Mouse (Mus musculus) retina, embryonic 14.5 days (tissue): Measurements from ENCODE around the gene Derl3.
A peak's percentile ranks its signal among the peaks of the same experiment; 100 is the strongest.

ENCODE experiments used
- DNase-seq: peaks from one replicate; pipeline ENCODE4 v3.0.0-alpha.2; 2015; ENCODE audit warnings: low spot score

Derl3 gene

DNA sequence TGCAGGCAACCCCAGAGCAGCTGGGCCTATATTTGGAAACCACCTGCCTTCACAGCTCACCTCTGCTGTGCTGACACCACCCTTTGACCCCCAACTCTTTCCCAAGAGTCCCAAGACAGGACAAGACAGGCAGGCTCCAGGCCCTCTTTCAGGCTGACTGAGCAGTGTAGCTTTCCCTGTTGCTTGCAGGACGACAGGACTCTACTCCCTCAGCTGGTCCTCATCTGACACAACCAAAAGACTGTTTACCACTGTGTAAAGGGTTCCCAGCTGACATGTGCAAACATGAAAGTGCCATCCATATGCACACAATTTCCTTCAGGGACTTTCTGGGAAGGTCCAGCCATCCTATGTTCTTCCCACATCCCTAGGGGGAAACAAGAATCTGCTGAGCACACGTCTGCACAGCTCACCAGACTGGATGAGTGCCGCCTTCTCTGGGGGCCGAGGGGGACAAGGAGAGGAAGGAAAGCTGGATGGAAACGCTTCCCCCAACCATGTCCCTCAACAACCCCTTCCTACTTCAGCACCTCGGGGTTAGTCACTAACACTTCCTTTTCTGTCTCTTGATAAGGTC is 19.9 kb downstream of the Derl3 start:
- DNase-seq, result no peak

DNA sequence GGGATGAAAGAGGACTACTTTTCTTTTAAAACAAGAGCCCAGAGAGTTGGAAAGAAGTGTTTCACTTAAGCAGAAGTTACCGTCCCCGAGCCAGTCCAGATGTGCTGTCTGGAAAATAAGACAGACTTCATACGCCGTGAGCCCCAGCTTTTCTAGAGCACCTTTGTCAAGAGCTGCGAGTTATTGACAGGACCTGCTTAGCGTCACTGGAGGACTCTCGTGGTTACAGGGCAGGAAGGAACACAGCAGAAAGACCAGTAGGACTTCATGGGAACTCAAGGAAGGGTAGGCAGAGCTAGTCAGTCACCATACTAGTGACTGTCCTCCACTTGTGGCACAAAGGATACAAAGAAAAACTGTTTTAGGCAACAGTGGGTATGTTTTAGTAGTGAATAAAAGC is 22.3 kb downstream of the Derl3 start:
- DNase-seq, result no peak

DNA sequence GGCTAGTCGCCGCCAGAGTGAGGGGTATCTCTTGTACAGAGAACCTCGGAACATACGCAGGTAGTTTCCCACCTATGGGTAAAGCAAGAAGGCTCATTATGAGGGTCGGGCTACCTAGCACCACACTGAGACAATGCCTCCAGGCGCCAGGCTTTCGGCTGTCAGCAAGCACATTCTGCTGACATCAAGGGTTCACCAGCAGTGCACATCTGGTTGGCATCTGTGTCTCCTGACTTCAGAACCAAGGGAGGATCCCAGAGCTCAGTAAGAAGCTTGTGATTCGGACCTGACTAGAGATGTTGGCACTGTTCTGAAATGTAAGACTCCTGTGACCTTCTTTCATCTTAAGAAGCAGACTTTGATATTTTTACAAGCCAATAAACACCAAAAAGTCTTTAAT is 23.6 kb downstream of the Derl3 start:
- DNase-seq, result no peak

DNA sequence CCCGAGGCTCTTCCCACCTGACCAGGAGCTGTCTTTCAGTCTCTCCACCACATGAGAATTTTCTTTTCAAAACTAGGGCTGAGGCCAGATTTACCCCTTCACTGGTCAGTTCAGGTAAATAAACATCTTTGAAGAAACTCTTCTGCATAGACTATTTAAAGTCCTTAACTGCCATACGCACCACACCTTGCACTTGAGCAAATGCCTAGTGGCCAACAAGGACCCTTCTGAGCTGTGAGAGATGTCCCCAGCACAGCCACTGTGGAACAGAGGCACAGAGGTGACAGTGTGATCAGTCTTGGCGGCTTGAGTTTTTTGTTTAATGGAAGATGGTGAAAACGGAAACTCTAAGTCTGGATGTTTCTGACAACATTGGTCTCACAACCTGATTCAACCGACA is 25.8 kb downstream of the Derl3 start:
- DNase-seq, result no peak

DNA sequence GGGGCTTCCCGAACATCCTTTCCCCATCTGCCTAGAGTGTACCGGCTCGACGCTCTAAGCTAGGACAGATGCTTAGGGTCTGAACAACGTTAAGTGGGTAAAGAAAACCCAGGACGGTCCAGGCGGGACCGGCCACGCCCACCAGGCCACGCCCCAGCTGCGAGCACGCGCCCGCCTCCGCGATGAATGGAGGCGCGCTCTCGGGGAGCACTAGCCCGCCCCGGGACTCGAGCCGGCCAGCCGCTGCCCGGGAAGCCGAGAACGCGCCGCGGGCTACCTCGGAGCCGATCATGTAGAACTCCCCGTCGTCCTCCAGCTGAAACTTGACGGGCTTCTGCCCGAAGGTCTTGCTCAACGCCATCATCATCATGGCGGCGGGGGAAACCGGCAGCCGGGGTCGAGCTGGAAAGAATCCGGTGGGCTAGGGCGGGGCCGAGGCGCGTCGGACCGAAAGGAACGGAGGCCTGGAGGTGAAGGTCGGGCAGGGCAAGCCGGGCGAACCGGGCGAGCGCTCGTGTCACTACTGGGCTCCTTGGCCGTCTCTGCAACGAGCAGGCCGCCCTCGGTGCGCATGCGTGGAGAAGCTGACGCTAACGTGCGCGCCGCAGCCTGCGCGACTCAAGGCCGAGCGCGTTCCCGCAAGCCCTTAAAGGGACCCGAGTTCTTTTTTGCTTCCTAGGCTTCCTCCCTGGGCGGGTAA is 28.0 kb downstream of the Derl3 start, which contains the start of gene Smarcb1:
Gene Smarcb1, minus strand, starts transcription at position 592 of the 700 bp plus-strand sequence.
- peak; percentile 96 for DNase-seq

DNA sequence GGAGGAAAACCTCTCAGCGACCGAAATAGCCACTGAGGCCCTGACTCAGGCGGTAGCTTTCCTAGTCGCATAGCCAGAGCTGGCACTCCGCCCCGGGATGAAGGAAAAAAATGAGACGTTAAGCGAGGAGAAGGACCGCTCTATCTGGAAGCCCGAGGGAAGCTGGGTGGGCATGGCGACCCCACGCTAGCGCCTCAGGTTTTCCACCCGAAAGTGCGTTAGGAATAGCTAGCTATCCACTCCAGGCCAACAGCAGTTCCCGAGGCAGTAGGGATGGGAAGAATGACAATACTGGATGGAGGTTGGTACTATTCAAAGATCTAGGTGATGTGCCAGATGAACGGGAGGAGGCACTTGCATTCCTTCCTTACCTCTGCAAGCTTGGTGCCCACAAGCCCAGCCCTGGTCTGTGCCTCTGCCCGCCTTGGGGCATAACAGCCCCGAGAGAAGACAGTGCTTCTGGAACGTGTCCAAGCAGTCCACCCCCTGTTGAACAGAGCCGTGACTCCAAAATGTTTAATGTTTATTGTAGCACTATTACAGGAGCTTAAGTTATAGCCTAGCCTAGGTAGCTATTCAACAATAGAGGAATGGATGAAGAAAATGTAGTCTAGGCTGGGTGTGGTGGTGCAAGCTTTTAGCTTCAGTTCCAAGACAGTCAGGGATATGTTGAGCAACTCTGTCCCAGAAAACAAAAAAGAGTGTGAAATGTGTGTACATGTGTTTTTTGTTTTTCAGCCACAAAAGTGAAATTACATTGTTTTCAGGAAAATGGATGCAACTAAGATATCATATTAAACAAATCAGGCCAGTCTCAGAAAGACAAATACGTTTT is 28.7 kb downstream of the Derl3 start:
- no peak for DNase-seq

DNA sequence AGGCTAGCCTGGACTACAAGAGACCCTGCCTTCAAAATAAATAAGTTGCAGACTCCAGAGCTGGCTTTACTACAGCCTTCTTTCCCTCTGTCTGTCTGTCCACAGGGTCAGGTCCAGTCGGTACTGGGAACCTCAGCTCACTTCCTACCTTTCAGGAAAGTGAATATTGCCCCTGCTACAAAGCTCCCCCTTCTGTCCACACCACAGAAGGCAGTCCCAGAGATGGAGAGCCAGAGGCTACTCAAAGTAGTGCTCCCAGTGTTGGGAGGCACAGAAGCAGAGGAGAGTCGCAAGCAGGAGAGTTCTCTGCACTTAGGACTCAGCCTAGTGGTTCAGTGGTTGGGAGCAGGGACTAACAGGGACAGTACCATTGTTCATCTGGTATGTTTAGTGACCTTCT is 31.1 kb downstream of the Derl3 start:
- no peak for DNase-seq

DNA sequence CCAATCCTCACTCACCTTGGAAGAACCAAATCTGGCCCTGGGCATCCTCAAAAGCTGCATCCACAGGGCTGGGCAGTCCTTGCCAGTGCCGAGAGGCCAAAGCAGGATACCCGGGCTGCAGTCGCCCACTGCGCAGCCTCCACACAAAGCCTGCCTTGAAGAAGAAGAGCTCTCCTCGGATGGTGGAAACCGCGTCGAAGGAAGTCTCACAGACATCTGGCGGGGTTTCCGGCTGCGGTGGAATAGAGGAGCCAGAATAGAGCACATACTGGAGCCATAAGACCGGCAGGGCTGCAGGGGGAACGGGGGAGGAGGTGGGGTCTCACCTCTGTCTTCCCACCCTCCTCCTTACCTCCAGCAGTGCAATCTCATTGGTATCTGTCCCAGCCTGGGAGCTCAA is 33.2 kb downstream of the Derl3 start:
- DNase-seq, result no peak

DNA sequence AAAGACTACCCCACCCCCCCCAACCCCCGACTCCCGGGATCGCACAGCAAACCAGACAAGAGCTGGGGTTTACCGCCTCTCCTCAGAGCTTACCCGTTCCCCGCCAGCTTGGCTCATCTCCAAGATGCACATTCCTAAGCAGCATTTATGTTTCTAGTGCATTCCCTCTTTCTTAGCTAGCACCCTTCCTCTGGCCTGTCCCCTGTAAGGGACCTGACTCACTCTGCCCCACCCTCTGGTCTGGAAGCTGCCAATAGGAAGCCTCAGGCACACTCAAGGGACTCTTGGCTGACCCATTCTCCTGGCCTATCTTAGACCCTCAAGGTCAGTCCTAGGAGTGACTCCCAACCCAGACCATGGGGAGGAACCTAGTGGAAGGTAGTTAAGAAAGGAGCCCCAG is 37.1 kb downstream of the Derl3 start:
- DNase-seq, result no peak

DNA sequence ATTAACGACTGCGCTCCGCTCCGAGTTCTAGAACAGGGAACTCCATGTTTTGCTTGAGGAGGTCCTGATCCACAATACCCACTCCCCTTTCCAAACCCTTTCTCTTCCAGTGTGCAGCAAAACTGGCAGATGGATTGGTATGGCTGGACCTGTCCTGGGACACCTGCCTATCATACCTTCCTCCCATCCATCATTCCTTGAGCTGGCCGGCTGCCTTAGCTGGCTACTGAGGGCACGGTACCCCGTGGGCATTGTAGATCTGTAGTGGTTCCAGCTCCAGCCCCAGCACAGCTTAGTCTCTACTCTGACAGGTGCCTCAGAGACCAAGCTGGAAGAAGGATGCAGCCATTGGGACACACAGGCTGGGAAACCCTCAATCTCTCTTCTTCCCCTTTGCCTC is 38.1 kb downstream of the Derl3 start:
- DNase-seq, result no peak

DNA sequence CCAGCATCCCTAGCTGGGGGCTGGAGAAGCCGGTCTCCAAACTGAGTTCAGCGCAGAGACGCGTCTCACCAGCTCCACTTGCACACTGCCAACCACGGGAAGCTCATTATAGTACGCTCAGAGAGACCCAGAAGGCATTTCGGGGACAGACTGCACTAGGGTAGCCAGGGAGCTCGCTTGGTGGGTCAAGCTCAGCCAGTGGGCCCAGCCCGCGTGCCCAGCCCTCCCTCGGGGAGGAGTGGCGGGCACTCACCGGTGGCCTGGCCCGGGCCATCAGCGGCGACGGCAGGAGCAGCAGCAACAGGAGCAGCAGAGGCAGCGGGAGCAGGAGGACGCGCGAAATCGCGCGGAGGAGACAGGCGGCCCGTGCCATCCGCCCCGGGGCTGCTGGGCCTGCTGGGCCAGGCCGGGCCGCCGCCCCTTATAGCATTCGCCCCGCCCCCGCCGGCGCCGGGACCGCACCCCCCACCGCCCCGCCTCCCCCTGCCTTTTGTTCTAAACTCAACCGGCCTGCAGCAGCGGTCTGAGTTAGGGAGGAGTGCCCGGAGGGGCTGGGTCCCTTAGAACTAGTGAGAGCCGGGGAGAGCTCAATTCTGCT is 39.0 kb downstream of the Derl3 start:
- peak; percentile 66 for DNase-seq

DNA sequence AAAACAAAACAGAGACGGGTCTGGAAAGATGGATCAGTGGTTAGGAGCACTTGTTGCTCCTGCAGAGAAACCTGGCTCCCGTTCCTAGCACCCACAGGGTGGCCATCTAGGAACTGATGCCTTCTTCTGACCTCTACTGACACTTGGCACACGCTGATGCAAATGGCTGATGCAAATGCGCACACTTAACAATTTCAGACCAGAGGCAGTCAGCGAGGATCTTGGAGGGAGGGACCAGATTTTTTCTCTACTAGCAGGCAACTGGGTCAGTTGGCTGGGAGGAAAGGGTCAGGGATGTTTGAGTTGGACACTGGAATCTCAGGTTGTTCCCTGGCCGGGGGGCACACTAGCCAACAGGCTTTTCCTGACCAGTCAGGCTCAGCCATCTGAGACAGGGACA is 39.7 kb downstream of the Derl3 start, which contains the start of gene Chchd10:
Gene Chchd10, plus strand, starts transcription at position 240 of the 400 bp plus-strand sequence.
- no peak for DNase-seq

DNA sequence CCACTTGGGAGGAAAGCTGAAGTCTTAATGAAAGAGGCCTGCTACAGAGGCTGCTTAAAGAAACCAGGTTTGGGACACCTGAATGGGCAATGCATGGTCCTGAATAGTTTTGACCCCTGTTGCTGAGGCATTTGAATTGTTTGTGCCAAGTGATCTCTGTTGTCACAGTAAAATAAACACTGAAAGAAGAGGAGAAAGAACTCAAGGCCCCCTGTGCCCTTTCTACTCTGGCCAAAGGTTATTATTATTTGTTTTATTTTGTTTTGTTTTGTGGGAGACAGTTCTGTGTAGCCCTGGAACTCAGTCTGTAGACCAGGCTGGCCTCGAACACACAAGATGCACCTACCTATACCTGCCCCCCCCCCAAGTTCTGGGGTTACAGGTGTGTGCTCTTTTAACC is 41.8 kb downstream of the Derl3 start:
- DNase-seq, result no peak

DNA sequence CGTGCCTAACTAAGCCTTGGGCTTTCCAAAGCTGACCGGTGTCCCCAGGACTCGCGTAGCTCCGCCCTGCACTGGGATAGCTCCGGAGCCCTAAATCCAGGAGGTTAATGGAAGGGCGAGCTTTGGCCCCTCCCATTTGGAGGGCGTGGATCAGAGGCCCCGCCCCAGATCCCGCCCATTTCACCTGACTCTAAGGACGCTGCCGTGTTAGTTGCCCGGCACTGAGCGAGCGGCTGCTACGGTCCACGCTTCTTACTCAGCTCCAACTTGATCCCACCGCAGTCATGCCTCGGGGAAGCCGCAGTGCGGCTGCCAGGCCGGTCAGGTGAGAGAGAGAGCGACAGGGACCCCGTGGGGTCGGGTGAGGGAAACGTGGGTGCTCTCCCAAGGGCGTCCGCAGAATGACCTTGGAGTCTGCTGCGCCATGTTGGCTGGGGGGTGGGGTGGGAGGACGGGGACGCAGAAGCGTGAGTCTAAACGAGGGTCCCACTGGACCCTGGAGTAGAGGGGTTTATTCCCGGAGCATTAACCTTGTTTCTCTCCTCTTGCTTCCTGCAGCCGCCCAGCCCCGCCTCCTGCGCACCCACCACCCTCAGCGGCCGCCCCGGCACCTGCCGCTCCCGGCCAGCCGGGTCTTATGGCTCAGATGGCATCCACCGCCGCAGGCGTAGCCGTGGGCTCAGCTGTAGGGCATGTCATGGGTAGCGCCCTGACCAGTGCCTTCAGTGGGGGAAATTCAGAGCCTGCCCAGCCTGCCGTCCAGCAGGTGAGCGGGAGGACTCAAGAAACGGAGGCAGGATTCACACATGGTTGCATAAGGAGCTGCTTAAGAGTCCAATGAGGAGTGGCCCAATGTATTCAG is 42.7 kb downstream of the Derl3 start, which contains the start of gene Mmp11:
Gene Mmp11, minus strand, starts transcription at position 817 of the 862 bp plus-strand sequence.
- DNase-seq, result peak; percentile 90

DNA sequence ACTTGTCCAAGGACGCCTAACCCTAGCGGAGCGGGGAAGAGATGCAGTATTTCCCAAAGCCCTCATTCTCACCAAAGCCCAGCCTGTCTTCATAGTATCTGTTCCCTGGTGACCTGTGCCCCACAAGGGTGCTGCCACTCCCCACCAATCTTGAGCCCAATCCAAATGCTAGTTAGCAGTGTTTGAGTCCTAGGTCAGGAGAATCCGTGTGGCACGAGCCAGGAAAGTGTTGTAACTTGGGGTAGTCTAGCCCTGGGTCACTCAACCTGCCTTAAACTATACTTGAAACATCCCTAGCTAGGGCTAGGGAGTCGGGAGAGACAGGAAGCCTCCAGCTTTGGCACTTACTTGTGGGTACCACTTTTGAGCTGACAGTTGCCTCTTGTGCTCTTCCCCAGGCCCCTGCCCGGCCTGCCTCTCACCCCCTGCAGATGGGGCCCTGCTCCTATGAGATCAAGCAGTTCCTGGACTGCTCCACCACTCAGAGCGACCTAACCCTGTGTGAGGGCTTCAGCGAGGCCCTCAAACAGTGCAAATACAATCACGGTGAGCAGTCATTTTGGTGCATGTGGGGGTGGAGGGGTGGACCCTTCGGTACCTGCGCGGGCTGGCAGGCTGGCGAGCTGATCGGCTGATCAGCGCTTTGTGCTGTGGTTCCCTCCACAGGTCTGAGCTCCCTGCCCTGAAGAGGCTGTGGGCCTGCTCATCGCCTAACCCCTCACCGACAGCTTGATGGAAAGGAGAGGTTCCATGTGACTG is 43.9 kb downstream of the Derl3 start:
- DNase-seq, result no peak

DNA sequence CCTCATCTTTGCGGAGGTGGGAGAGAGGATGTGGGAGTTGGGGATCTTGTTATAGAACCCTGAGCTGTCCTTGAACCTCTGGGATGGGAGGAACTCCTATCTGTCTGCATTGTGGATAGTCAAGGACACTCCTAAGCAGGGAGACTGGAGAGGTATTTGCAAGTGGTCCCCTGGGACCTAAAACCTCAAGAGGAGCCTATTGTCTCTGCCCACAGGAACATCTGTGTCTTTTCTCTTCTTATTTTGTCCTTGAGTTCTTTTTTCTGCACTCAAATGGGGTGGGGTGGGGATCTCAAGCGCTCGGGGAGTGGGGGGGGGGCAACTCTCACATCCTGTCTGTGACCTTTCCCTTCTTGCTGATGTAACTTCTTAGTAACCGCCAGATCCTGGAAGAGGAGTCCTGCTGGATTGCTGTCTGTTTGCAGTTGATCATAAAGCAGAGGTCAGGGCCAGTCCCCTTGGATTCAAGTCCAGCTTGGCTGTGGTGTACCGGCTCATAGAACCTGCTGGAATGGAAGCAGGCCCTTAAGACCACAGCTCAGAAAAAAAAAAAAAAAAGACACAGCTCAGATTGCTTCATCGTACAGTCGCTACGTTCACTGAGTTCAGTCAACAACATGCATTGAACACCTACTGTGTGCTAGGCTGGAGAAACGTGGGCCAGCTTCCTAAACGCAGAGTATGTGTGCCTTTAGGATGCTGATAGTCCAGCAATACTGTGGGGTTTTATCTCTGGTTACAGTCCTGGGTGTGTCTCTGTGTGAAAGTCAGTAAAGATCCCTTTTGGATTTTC is 44.8 kb downstream of the Derl3 start:
- DNase-seq, result no peak

DNA sequence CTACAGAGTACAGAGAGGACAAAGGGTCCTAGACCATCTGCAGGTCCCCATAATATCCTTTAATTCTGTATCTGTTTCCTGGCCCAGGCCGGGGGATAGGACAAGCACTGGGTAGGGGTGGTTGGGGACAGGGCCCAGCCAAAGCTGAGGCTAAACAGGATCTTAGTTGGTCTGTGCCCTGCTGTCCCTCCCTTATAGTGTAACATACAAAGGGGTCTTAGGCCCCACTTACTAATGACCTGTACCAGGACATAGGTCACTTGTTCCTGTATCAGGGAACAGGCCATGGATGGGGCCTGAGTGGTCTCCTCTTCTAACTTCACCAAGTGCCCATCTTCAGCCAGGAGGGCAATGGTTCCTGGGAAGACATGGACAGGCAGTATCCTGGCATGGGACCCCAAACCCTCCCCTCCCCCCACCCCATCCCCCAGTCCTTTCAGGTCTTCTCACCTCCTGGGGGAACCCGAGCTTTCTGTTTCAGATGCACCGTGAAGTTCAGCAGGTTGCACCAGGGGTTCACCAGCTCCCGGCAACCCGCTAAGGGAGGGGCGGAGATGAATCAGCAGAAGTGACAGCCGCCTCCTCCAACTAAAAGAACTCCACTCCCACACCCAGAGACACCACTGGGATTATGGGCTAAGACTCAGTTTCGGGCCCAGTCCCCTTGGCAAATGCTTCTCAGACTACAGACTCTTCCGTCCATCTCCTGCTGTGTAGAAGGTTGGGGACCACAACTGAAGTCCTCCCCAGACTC is 46.4 kb downstream of the Derl3 start:
- no peak for DNase-seq

DNA sequence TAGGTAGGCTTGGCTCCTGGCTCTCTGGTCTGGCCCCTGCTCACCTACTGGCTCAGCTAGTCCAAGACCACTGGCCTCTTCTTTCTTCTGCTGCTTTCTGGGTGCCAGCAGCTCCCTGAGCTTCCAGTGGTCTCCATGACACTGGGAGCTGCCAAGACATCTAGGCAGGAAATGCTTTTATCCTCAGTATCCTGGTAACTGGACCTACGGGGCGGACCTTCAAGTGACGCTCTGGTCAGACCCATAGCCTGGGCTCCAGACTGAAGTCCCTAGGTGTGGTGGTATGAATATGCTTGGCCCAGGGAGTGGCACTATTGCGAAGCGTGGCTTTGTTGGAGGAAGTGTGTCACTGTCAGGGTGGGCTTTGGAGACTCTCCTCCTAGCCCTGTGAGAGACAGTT is 47.3 kb downstream of the Derl3 start, which contains the start of gene Gm867:
Gene Gm867, minus strand, starts transcription at position 153 of the 400 bp plus-strand sequence.
- no peak for DNase-seq
